Mouse (Mus musculus): ENCODE measurements around the gene Gm20777.
"Not testable (repeated sequence)": the region's sequence is repeated elsewhere in the genome, so short reads cannot be mapped to it uniquely, and the experiment has no call there.

- TF ChIP-seq POLR2A (IDR thresholded peaks at IDR 0.05; ENCODE audit: insufficient read length, low read depth); CEBPB (IDR thresholded peaks at IDR 0.05; ENCODE audit: insufficient read depth, poor library complexity, severe bottlenecking); E2F4 (IDR thresholded peaks at IDR 0.05; ENCODE audit: insufficient read depth); TCF12 (IDR thresholded peaks at IDR 0.05; ENCODE audit: insufficient read depth, poor library complexity, severe bottlenecking); MYOG (IDR thresholded peaks at IDR 0.05; ENCODE audit: control insufficient read depth in 1 of 3, insufficient read depth in 1 of 3, insufficient read length in 2 of 3, low read depth in 2 of 3); POLR2AphosphoS2 (IDR thresholded peaks at IDR 0.05; ENCODE audit: insufficient read length, low read depth); MAX (IDR thresholded peaks at IDR 0.05; ENCODE audit: low read depth); USF1 (IDR thresholded peaks at IDR 0.05; ENCODE audit: low read depth); SRF (IDR thresholded peaks at IDR 0.05; ENCODE audit: control insufficient read depth, insufficient read length, low read depth); MYOD1 (IDR thresholded peaks at IDR 0.05; ENCODE audit: control insufficient read depth in 1 of 3, insufficient read length in 2 of 3, low read depth in 2 of 3): not testable (repeated sequence)
Observed at GRCm38 (mm10) chrY:10708761-10709160, 43.5 kb downstream of the Gm20777 start.
